Mouse (Mus musculus) thymus, adult 2 months (tissue): Measurements from ENCODE around the gene Zfp119b. TPM values are rescaled to one million over a fixed set of nuclear protein-coding genes. Genes with fewer than 3 reads are reported as not detected.

Experiments
- DNase-seq: peaks from one replicate; pipeline ENCODE4 v3.0.0; 2021
- H3K27ac ChIP-seq: fragments of 200-500 bp; 2 replicates; pipeline ENCODE4 v1.5.1; 2012; ENCODE audit warnings: low read length, control low read depth; ENCODE audit not compliant: control insufficient read depth, insufficient read depth
- H3K27me3 ChIP-seq: fragments of 200-500 bp; 2 replicates; pipeline ENCODE4 v1.6.1; 2012; ENCODE audit warnings: mild to moderate bottlenecking, low read length, moderate library complexity, mixed read lengths; ENCODE audit not compliant: control insufficient read depth, insufficient read depth
- H3K36me3 ChIP-seq: fragments of 200-500 bp; 2 replicates; pipeline ENCODE4 v1.6.1; 2012; ENCODE audit warnings: mild to moderate bottlenecking, low read length, moderate library complexity; ENCODE audit not compliant: control insufficient read depth, insufficient read depth
- H3K4me1 ChIP-seq: fragments of 200-500 bp; replicated peaks from 2 replicates; pipeline ENCODE4 v1.6.1; 2012; ENCODE audit warnings: low read length; ENCODE audit not compliant: control insufficient read depth, insufficient read depth
- H3K4me3 ChIP-seq: fragments of 200-500 bp; 2 replicates; pipeline ENCODE4 v1.5.1; 2012; ENCODE audit warnings: mild to moderate bottlenecking, low read length, control low read depth, moderate library complexity; ENCODE audit not compliant: control insufficient read depth, insufficient read depth
- CTCF ChIP-seq: fragments of 200-500 bp; IDR thresholded peaks from 2 replicates; pipeline ENCODE4 v1.5.1; 2012; ENCODE audit warnings: mild to moderate bottlenecking, control low read depth, low read length, moderate library complexity, borderline replicate concordance; ENCODE audit not compliant: control insufficient read depth, poor library complexity, insufficient read depth; ENCODE audit errors: extremely low read depth
- POLR2A ChIP-seq: fragments of 200-500 bp; IDR thresholded peaks from 2 replicates; pipeline ENCODE4 v1.6.1; 2012; ENCODE audit warnings: mild to moderate bottlenecking, low read length, control low read depth, moderate library complexity; ENCODE audit not compliant: control insufficient read depth, poor library complexity, insufficient read depth; ENCODE audit errors: extremely low read depth
- WGBS: fragments of 180-500 bp; shearing (Covaris S2); methylation state at CpG from one replicate; pipeline ENCODE4 v1.1.7; 2018; 5-methylcytosine and 5-hydroxymethylcytosine counted together
- polyA plus RNA-seq: library from polyadenylated mRNA; depleted of rRNA; stranded (reverse); fragments of >200 nt; gene quantifications from 2 replicates; pipeline ENCODE4 v1.2.3, GENCODE M21; 2012

The Zfp119b gene
- polyA plus RNA-seq, 1 experiment, result 0.23 TPM

DNA sequence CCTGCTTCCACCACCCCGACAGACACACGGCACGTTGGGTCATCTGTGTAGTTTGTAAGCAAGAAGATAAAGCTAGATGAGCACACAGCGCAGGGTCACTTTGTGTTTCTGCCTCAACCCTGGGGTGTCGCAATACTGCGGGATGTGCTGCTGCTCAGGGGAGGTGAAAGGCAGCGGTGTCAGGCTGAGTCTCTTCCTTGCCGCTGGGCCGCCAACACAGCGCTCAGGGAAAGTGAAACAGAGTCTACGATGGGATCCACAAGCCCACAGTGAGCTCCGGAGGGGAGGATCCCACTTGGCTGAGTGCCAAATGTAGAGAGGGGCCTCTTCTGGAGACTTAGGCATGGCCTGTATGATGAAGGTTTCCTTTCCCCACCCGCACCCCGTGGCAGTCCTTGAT, 13.9 kb upstream of the Zfp119b start:
- Histone ChIP-seq H3K27me3 (no peaks in the 10 kb centered on the region), H3K36me3 (peaks cover 16% of the 10 kb centered on the region), H3K4me1 (peaks cover 8% of the 10 kb centered on the region), H3K27ac (no peak overlapping the region), H3K4me3 (no peak overlapping the region)
- no peak for DNase-seq
- WGBS, result 95% methylated on average over 14 of the region's 14 CpGs
- no peak for TF ChIP-seq POLR2A
- no peak for TF ChIP-seq CTCF

DNA sequence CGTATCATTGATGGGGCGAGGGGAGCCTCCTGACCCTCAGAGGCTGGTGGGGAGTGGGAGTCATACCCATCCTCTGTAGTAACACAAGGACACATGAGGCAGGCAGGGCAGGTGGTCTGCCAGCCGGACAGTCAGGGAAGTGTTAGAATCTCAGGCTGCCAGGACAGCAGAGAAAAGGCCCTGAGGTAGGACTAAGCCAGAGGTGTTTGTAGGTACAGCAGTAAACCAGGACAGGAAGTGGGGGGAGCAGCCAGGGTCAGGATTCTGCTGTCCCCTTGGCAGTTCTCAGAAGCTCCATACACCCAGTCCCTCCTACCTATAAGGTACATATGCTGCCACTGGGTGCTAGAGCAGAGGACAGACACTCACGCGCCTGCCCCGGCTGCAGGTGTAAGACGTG, 12.3 kb upstream of the Zfp119b start:
- Histone ChIP-seq H3K27me3 (no peaks in the 10 kb centered on the region), H3K4me3 (no peak overlapping the region), H3K27ac (no peak overlapping the region), H3K36me3 (peaks cover 11% of the 10 kb centered on the region), H3K4me1 (peaks cover 10% of the 10 kb centered on the region)
- DNase-seq, result no peak
- 93% methylated on average over 7 of the region's 7 CpGs for WGBS
- no peak for TF ChIP-seq POLR2A
- no peak for TF ChIP-seq CTCF

- H3K36me3 ChIP-seq, result peaks cover 10% of the 10 kb centered on the region
- no peak for TF ChIP-seq POLR2A
- no peak for TF ChIP-seq CTCF
- H3K4me3 ChIP-seq, result no peak overlapping the region
- DNase-seq, result no peak
- no peak overlapping the region for H3K27ac ChIP-seq
- H3K27me3 ChIP-seq, result no peaks in the 10 kb centered on the region
- peaks cover 10% of the 10 kb centered on the region for H3K4me1 ChIP-seq
These were observed 11.5 kb upstream of the Zfp119b start for GRCm38 (mm10) chr17:55960791-55961190.

DNA sequence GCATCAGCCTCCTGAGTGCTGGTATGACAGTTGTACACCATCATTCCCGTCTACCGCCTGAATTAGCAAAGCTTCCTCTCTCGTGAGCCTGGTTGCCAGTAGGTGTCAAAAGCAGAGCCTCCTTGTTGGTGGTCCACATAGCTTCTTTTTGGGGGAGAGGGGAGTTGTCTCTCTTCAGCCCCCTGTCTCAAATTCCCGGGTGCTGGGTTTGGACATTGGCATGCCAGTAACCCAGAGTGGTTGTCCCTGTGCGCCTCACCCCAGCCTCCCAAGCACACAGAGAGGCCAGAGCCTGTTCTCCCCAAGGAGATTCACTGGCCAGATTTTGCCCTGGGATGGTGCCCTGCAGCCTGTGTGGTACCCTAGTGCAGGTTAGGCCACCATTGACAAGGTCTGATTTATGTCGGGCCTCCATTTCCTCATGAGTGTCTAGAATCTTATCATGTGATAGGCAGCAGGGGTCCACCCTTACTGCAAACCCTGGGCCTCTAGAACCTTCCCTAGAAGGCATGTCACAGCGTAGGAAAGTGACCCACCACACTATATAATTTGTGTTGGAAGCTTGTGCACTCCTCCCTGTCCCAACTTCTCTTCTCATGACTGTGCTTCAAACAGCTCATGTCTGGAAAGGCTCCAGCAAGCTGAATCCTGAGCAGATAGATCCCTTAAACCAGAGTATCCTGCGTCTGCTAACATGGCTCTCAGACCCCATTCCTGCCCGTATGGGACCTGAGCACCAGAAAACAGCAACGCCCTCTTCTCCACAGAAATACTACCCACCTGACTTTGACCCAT, 10.8 kb upstream of the Zfp119b start:
- H3K27me3 ChIP-seq, result no peaks in the 10 kb centered on the region
- peak overlapping the region; percentile 16; the same call in 1 of the 2 replicates for H3K27ac ChIP-seq
- WGBS, result 81% methylated on average over 10 of the region's 10 CpGs
- no peak for DNase-seq
- peak overlapping the region; percentile 5; the same call in 1 of the 2 replicates for H3K4me3 ChIP-seq
- peaks cover 10% of the 10 kb centered on the region for H3K4me1 ChIP-seq
- TF ChIP-seq POLR2A, result no peak
- TF ChIP-seq CTCF, result no peak
- H3K36me3 ChIP-seq, result peaks cover 8% of the 10 kb centered on the region

- TF ChIP-seq POLR2A, result peak; percentile 74
- TF ChIP-seq CTCF, result 0 out of 2 replicates have a peak, but pooled peaks have one; percentile 26
- peak within 1 kb of the TSS; percentile 92 for H3K27ac ChIP-seq
- peak; percentile 90 for DNase-seq
- peak within 1 kb of the TSS; percentile 92 for H3K4me3 ChIP-seq
- H3K27me3 ChIP-seq, result no peaks in the 10 kb centered on the region
- under 1% methylated on average over 46 of the region's 46 CpGs for WGBS
- H3K4me1 ChIP-seq, result peaks cover 10% of the 10 kb centered on the region
- no peaks in the 10 kb centered on the region; the same call in 1 of the 2 replicates for H3K36me3 ChIP-seq
These were observed 9.8 kb upstream of the Zfp119b start, which contains the start of gene Yju2 for GRCm38 (mm10) chr17:55958918-55959728. Gene Yju2, plus strand, starts transcription at chr17:55959099.

DNA sequence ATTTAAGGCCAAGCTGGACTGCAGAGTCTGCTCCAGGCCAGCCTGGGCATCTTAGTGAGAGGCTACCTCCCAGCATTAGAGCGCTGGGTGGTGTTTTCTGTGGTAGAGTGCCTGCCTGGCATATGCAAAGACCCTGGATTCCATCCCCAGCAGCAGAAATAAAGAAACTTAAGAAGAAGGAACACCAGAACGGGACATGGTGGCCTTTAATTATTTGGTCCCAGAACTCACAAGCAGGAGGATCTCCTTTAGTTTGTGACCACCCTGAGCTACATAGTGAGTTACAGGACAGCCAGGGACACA, 9.2 kb upstream of the Zfp119b start:
- no peak for DNase-seq
- H3K27me3 ChIP-seq, result no peaks in the 10 kb centered on the region
- peaks cover 10% of the 10 kb centered on the region for H3K4me1 ChIP-seq
- no peak for TF ChIP-seq CTCF
- TF ChIP-seq POLR2A, result no peak
- 44% methylated on average over 2 of the region's 2 CpGs for WGBS
- H3K4me3 ChIP-seq, result no peak overlapping the region
- no peaks in the 10 kb centered on the region for H3K36me3 ChIP-seq
- H3K27ac ChIP-seq, result no peak overlapping the region
